Mouse (Mus musculus): Measurements from ENCODE around the gene Scube1. TPM values are rescaled to one million over a fixed set of nuclear protein-coding genes. Genes with fewer than 3 reads are reported as not detected.

Gene Scube1
- total and polyA plus RNA-seq, 2 experiments from 2014 or later, result 4.7 to 14.9 TPM

GRCm38 (mm10) chr15:83680300-83680699 is 44.5 kb downstream of the Scube1 start:
- ATAC-seq (ENCODE audit: low FRiP score), result no peak
- TF ChIP-seq CTCF (IDR thresholded peaks at IDR 0.05), result no peak
- no peak overlapping the region for H3K4me2 ChIP-seq (ENCODE audit: low read depth, low read length, poor library complexity, severe bottlenecking)
- H3K9ac ChIP-seq (replicated peaks; ENCODE audit: low read length, poor library complexity, severe bottlenecking), result no peak overlapping the region
- no peaks in the 10 kb centered on the region; the same call in 1 of the 2 replicates for H3K4me1 ChIP-seq (ENCODE audit: insufficient read depth, low read length)
- no peaks in the 10 kb centered on the region for H3K9me3 ChIP-seq (ENCODE audit: low read length)
- no peak overlapping the region for H3K4me3 ChIP-seq (ENCODE audit: low read depth, low read length)
- H3K36me3 ChIP-seq (ENCODE audit: insufficient read depth, low read length), result no peaks in the 10 kb centered on the region
- DNase-seq (ENCODE audit: low spot score), result no peak
- 87% methylated on average over 7 of the region's 7 CpGs for WGBS
- H3K27me3 ChIP-seq (ENCODE audit: insufficient read depth, low read length), result no peaks in the 10 kb centered on the region
- no peak overlapping the region for H3K27ac ChIP-seq (ENCODE audit: low read depth, low read length)

- DNase-seq (ENCODE audit: low spot score) (no peak), ATAC-seq (ENCODE audit: low FRiP score) (no peak)
- Histone ChIP-seq H3K4me3 (ENCODE audit: low read depth, low read length) (no peak overlapping the region), H3K27me3 (ENCODE audit: insufficient read depth, low read length) (no peaks in the 10 kb centered on the region), H3K9me3 (ENCODE audit: low read length) (no peaks in the 10 kb centered on the region), H3K4me2 (ENCODE audit: low read depth, low read length, poor library complexity, severe bottlenecking) (no peak overlapping the region), H3K36me3 (ENCODE audit: insufficient read depth, low read length) (no peaks in the 10 kb centered on the region), H3K9ac (replicated peaks; ENCODE audit: low read length, poor library complexity, severe bottlenecking) (no peak overlapping the region), H3K4me1 (ENCODE audit: insufficient read depth, low read length) (no peaks in the 10 kb centered on the region; the same call in 1 of the 2 replicates), H3K27ac (ENCODE audit: low read depth, low read length) (no peak overlapping the region)
- no peak for TF ChIP-seq CTCF (IDR thresholded peaks at IDR 0.05)
- WGBS, result 90% methylated on average over 5 of the region's 5 CpGs
Measured at GRCm38 (mm10) chr15:83679729-83680128, 45.1 kb downstream of the Scube1 start.

GRCm38 (mm10) chr15:83678606-83679005 is 46.2 kb downstream of the Scube1 start:
- H3K9ac ChIP-seq (replicated peaks; ENCODE audit: low read length, poor library complexity, severe bottlenecking), result no peak overlapping the region
- ATAC-seq (ENCODE audit: low FRiP score) (no peak), DNase-seq (ENCODE audit: low spot score) (no peak)
- H3K36me3 ChIP-seq (ENCODE audit: insufficient read depth, low read length), result no peaks in the 10 kb centered on the region
- no peaks in the 10 kb centered on the region for H3K27me3 ChIP-seq (ENCODE audit: insufficient read depth, low read length)
- no peak overlapping the region for H3K4me2 ChIP-seq (ENCODE audit: low read depth, low read length, poor library complexity, severe bottlenecking)
- no peak overlapping the region for H3K4me3 ChIP-seq (ENCODE audit: low read depth, low read length)
- 10% methylated on average over 11 of the region's 11 CpGs for WGBS
- H3K27ac ChIP-seq (ENCODE audit: low read depth, low read length), result no peak overlapping the region
- no peaks in the 10 kb centered on the region; the same call in 1 of the 2 replicates for H3K4me1 ChIP-seq (ENCODE audit: insufficient read depth, low read length)
- no peaks in the 10 kb centered on the region for H3K9me3 ChIP-seq (ENCODE audit: low read length)
- TF ChIP-seq CTCF (IDR thresholded peaks at IDR 0.05), result no peak

- DNase-seq (ENCODE audit: low spot score), result peak; percentile 53
- 26% methylated on average over 7 of the region's 7 CpGs for WGBS
- ATAC-seq (ENCODE audit: low FRiP score), result no peak
- Histone ChIP-seq H3K4me2 (ENCODE audit: low read depth, low read length, poor library complexity, severe bottlenecking) (no peak overlapping the region), H3K27me3 (ENCODE audit: insufficient read depth, low read length) (no peaks in the 10 kb centered on the region), H3K9ac (replicated peaks; ENCODE audit: low read length, poor library complexity, severe bottlenecking) (no peak overlapping the region), H3K9me3 (ENCODE audit: low read length) (no peaks in the 10 kb centered on the region), H3K4me1 (ENCODE audit: insufficient read depth, low read length) (no peaks in the 10 kb centered on the region; the same call in 1 of the 2 replicates), H3K27ac (ENCODE audit: low read depth, low read length) (no peak overlapping the region), H3K36me3 (ENCODE audit: insufficient read depth, low read length) (no peaks in the 10 kb centered on the region), H3K4me3 (ENCODE audit: low read depth, low read length) (no peak overlapping the region)
- no peak for TF ChIP-seq CTCF (IDR thresholded peaks at IDR 0.05)
Measured at GRCm38 (mm10) chr15:83678089-83678488, 46.7 kb downstream of the Scube1 start.

GRCm38 (mm10) chr15:83677098-83677497 is 47.7 kb downstream of the Scube1 start:
- no peak overlapping the region for H3K9ac ChIP-seq (replicated peaks; ENCODE audit: low read length, poor library complexity, severe bottlenecking)
- no peaks in the 10 kb centered on the region for H3K27me3 ChIP-seq (ENCODE audit: insufficient read depth, low read length)
- no peak overlapping the region for H3K4me3 ChIP-seq (ENCODE audit: low read depth, low read length)
- no peak for TF ChIP-seq CTCF (IDR thresholded peaks at IDR 0.05)
- 95% methylated on average over 6 of the region's 6 CpGs for WGBS
- ATAC-seq (ENCODE audit: low FRiP score), result no peak
- H3K9me3 ChIP-seq (ENCODE audit: low read length), result no peaks in the 10 kb centered on the region
- no peaks in the 10 kb centered on the region; the same call in 1 of the 2 replicates for H3K4me1 ChIP-seq (ENCODE audit: insufficient read depth, low read length)
- no peak overlapping the region for H3K4me2 ChIP-seq (ENCODE audit: low read depth, low read length, poor library complexity, severe bottlenecking)
- no peak overlapping the region for H3K27ac ChIP-seq (ENCODE audit: low read depth, low read length)
- no peaks in the 10 kb centered on the region for H3K36me3 ChIP-seq (ENCODE audit: insufficient read depth, low read length)
- DNase-seq (ENCODE audit: low spot score), result no peak

- 96% methylated on average over 3 of the region's 3 CpGs for WGBS
- ATAC-seq (ENCODE audit: low FRiP score) (no peak), DNase-seq (ENCODE audit: low spot score) (no peak)
- Histone ChIP-seq H3K27ac (ENCODE audit: low read depth, low read length) (no peak overlapping the region), H3K9ac (replicated peaks; ENCODE audit: low read length, poor library complexity, severe bottlenecking) (no peak overlapping the region), H3K4me1 (ENCODE audit: insufficient read depth, low read length) (no peaks in the 10 kb centered on the region; the same call in 1 of the 2 replicates), H3K27me3 (ENCODE audit: insufficient read depth, low read length) (no peaks in the 10 kb centered on the region), H3K4me2 (ENCODE audit: low read depth, low read length, poor library complexity, severe bottlenecking) (no peak overlapping the region), H3K9me3 (ENCODE audit: low read length) (no peaks in the 10 kb centered on the region), H3K36me3 (ENCODE audit: insufficient read depth, low read length) (no peaks in the 10 kb centered on the region), H3K4me3 (ENCODE audit: low read depth, low read length) (no peak overlapping the region)
- TF ChIP-seq CTCF (IDR thresholded peaks at IDR 0.05), result no peak
Measured at GRCm38 (mm10) chr15:83676286-83676685, 48.5 kb downstream of the Scube1 start.

All from midbrain, postnatal 0 days (tissue).